Mouse (Mus musculus): ENCODE data around the gene Actl11. TPM values are rescaled to one million over a fixed set of nuclear protein-coding genes. Genes with fewer than 3 reads are reported as not detected.
A peak's percentile ranks its signal among the peaks of the same experiment; 100 is the strongest.

Actl11 gene
- total RNA-seq, 2 experiments from 2014 or later, result not detected

DNA sequence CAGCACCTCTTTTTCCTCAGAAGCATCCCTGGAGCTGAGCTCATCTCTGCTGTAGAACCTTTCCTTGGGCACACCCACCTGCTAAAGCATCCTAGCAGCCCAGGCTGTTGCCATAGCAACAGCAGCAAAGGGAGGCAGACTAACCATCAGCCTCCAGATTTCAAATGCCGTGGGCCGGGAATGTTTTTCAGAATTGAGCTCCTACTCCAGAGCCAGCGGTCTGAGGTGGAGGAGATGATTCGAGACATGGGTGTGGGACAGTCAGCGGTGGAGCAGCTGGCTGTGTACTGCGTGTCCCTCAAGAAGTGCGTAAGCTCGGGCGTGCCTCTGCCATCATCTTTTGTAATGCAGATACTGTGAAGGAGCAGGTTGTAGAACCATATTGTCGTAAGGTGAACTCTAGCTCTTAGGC, 33.1 kb downstream of the Actl11 start:
- peak; percentile 84 to 89 for DNase-seq (ENCODE audit: low spot score in 2 of 2)

DNA sequence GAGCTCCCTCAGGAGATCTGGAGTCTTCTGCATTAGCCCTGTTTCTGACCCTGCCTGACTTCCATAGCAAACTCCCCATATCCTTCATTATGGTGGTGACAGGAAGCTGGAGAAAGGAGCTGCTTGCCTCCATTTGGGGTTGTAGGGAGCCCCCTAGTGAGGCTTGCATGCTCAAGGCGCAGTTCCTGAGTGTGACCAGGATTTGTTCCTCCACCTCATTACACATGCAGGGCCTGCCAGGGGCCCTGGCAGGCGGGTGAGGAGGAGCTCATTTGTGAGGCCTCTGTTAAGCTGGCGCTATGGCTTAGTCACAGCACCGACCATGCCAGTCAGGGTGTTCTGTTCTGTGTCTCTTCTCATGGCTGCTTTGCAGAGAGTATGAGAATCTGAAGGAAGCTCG, 33.6 kb downstream of the Actl11 start:
- peak; percentile 74 to 87 for DNase-seq (ENCODE audit: low spot score in 2 of 2)

GRCm38 (mm10) chr9:107962916-107963315, 34.6 kb downstream of the Actl11 start:
- DNase-seq (ENCODE audit: low spot score in 2 of 2), result no peak

GRCm38 (mm10) chr9:107963700-107964099, 35.4 kb downstream of the Actl11 start:
- peak in 1 of 2 experiments; percentile 87 for DNase-seq (ENCODE audit: low spot score in 2 of 2)

DNA sequence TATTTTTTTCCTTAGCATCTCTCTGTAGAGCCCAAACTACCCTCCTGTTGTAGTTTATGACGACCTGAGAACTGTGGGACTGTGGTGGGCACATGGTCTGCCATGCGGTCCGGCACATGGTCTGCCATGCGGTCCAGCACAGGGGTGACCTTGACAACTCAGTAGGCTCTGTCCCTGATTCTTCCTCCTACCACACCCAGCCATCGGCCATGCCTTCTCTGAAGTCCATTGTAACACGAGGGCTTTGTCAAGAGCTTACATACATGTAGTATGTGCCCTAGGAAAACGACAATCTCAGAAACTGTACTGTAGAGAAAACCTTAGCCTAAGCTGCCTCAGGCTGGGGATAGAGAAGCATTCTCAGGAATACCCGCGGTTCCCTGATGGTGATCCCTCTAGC, 36.4 kb downstream of the Actl11 start:
- no peak for DNase-seq (ENCODE audit: low spot score in 2 of 2)

GRCm38 (mm10) chr9:107966676-107967075, 38.4 kb downstream of the Actl11 start:
- DNase-seq (ENCODE audit: low spot score in 2 of 2), result no peak

DNA sequence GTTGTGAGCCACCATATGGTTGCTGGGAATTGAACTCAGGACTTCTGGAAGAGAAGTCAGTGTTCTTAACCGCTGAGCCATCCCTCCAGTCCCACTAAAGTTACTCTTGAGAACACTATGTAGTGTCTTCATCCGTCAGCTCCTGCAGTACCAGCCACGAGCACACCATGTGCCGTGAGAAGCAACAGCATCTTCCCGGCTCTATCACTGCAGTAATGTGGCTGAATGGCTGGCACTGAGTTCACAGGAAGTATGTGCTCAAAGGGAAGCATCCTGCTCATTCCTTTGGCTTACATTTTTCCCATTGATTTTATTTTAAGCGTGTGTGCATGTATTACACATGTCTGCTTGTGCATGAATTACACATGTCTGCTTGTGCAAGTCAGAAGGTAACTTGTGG, 39.2 kb downstream of the Actl11 start:
- no peak for DNase-seq (ENCODE audit: low spot score in 2 of 2)

DNA sequence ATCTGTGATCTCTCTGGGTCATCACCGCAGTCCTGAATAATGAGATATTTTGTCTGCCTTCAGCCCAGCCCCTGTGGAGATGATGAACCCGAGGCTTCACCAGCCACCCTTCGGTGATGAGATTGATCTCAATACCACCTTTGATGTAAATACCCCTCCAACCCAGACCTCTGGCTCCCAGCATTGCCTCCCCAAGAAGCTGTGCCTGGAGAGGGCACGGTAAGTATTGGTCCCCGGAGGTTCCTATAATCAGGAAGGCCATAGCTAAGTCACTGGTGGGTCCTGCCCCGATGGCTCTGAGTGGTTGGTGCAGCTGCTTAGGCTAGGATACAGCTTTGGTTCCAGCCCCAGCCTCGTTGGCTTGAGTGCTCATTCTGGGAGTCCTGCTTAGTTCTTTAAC, 40.3 kb downstream of the Actl11 start:
- no peak for DNase-seq (ENCODE audit: low spot score in 2 of 2)

DNA sequence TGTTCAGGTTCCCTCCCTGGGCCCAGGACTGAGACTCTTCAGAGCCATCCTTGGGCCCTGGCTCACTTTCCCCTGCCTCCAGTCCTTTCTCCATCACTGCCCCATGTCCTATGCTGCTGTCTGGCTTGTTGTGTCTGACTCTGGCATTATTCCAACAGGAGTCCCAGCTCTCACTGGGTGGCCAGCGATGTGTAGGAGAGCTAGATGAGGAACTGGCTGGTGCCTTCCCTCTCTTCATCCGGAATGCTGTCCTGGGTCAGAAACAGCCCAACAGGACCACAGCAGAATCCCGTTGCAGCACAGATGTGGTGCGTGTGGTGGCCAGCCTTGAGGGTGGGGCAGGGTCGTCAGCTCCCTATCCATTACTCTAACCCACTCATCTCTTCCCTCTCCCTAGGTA, 42.0 kb downstream of the Actl11 start:
- DNase-seq (ENCODE audit: low spot score in 2 of 2), result no peak

DNA sequence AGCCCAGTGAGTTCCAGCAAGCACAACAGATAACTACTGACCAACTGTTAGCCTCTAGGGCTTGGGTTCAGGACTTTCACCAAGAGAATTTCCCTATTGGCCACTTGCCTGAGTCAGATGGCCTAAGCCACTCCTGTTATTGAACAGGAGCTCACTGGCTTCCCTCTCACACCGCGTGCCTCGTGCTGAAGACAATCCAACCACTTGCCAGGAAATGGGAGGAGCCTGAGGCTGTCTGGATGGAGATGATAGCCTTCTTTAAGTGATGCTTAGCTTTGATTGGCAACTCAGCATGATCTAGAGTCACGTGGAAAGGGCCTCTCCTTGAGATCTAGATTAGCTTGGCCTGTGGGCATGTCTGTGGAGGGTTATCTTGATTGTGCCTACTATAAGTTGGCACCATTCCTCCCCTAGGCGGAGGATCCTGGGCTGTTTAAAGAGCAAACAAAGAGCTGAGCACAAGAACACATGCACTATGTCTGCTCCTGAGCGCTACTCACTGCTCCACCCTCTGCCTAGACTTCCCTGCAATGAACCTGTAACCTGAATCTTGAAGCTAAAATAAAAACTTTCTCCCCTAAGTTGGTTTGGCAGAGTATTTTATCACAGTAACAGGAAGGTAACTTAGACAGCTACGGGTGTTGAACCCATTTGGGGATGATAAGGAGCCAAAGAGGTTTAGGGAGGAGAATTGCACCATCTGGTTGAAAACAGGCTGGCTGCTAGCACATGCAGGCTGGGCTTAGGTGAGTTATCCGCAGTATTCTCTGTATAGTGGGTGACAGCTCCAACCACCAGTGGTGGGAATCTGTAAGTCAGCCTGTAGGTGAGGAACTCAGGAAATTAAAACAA, 43.6 kb downstream of the Actl11 start:
- no peak for DNase-seq (ENCODE audit: low spot score in 2 of 2)

GRCm38 (mm10) chr9:107974491-107975171, 46.4 kb downstream of the Actl11 start:
- DNase-seq (ENCODE audit: low spot score in 2 of 2), result no peak

DNA sequence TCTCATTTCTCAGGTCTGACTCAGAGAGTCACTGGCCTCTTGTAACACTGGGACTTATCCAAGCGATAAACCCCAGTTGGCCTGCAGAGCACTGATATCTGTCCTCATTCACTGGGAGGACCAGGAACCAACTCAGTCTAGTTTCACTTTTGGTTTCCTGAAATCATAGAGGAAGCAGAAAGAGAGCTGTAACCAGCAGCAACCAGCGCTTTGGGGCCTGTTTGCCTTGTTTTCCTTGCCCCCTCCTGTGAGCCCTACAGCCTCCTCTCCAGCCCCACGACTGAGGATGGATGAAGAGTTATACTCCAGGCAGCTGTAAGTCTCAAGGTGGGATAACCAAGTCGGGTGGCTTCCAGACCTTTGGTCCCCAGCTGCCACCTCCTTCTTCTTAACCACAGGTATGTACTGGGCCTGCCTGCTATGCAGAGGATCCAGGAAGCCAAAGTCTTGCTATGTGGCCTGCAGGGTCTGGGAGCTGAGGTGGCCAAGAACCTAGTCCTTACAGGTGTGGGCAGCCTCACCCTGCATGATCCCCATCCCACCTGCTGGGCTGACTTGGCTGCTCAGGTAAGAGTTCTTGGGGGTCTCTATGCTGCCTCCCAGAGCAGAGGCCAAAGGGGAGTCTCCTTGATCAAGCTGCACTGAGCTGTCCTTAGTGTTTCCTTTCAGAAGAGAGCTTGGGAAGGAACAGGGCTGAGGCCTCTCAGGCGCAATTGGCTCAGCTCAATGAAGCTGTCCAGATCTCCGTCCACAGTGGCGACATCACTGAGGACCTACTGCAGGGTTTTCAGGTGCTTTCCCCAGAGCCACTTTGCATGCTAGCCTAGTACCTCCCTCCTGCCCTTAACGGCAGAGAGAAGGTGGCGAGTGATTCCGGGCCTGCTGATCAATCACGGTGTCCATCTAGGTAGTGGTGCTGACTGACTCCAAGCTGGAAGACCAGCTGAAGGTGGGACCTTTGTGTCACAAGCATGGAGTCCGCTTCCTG, 47.4 kb downstream of the Actl11 start, which contains the start of gene Uba7:
Uba7 (plus strand) TSS at position 107 of the 988 bp plus-strand sequence.
- DNase-seq (ENCODE audit: low spot score in 2 of 2), result no peak

DNA sequence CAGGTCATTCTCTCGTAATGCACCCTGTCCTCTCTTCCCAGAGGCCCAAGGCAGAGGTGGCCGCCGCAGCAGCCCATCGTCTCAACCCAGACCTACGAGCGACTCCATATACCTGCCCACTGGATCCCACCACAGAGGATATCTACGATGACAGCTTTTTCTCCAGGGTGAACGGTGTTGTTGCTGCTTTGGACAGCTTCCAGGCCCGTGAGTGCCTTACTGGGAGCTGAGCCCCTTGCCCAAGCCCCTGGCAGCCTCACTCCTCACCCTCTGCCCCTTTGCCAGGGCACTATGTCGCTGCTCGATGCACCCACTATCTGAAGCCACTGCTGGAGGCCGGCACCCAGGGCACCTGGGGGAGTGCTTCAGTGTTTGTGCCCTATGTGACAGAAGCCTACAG, 50.5 kb downstream of the Actl11 start:
- DNase-seq (ENCODE audit: low spot score in 2 of 2), result no peak

Other genes starting within 250 kb of the Actl11 start
- not detected for gene Gnat1, start 248.8 kb upstream of the Actl11 start, total RNA-seq (2021)
- 1 to 10 TPM; 2.8 to 5.9 TPM for gene Sema3f, start 218.0 kb upstream of the Actl11 start, total RNA-seq (2021)
- 100 to 1,000 TPM; 126 to 142 TPM for gene Rbm5, start 157.5 kb upstream of the Actl11 start, total RNA-seq (2021)
- gene Rbm6, start 55.2 kb upstream of the Actl11 start, total RNA-seq (2021), result 10 to 100 TPM; 52.3 to 59.6 TPM
- 10 to 100 TPM; 25.9 to 27.4 TPM for gene Mon1a, start 40.3 kb upstream of the Actl11 start, total RNA-seq (2021)
- gene Mst1r, start 21.6 kb upstream of the Actl11 start, total RNA-seq (2021), result 1 to 10 TPM; 1.9 TPM
- gene Camkv, start 7.2 kb downstream of the Actl11 start, total RNA-seq (2021), result 100 to 1,000 TPM; 554 to 575 TPM
- gene Traip, start 21.7 kb downstream of the Actl11 start, total RNA-seq (2021), result 10 to 100 TPM; 17.1 to 18.9 TPM
- 1 to 10 TPM; 5.1 to 5.9 TPM for gene Uba7, start 47.0 kb downstream of the Actl11 start, total RNA-seq (2021)
- gene Gm20661, start 54.6 kb downstream of the Actl11 start, total RNA-seq (2021), result 1 to 10 TPM; 2.0 TPM
- 10 to 100 TPM; 10.7 to 14.7 TPM for gene Inka1, start 57.4 kb downstream of the Actl11 start, total RNA-seq (2021)
- gene Cdhr4, start 64.0 kb downstream of the Actl11 start, total RNA-seq (2021), result 1 to 10 TPM; 4.4 to 6.9 TPM
- 1 to 10 TPM; 2.5 to 5.5 TPM for gene Gm20662, start 67.9 kb downstream of the Actl11 start, total RNA-seq (2021)
- 100 to 1,000 TPM; 241 to 243 TPM for gene Ip6k1, start 74.0 kb downstream of the Actl11 start, total RNA-seq (2021)
- 10 to 100 TPM; 15.5 to 17.2 TPM for gene Gmppb, start 120.8 kb downstream of the Actl11 start, total RNA-seq (2021)
- gene Amigo3, start 124.7 kb downstream of the Actl11 start, total RNA-seq (2021), result 1 to 10 TPM; 2.3 to 2.5 TPM
- not detected for gene Mst1, start 152.0 kb downstream of the Actl11 start, total RNA-seq (2021)
- gene Rnf123, start 154.9 kb downstream of the Actl11 start, total RNA-seq (2021), result 100 to 1,000 TPM in 1 of 2 experiments, 10 to 100 TPM in 1; 87.8 to 104 TPM
- 10 to 100 TPM; 27.0 to 35.7 TPM for gene Apeh, start 166.1 kb downstream of the Actl11 start, total RNA-seq (2021)

All from layer of hippocampus, adult 18-20 months (tissue).